Mouse (Mus musculus) monocyte, adult 2 months (primary cell): ENCODE results near the gene Cd59a.

Experiments
- DNase-seq, 2 experiments: peaks; one replicate each; pipeline ENCODE4 v3.0.0; 2022; ENCODE audit warnings: low spot score in 2 of 2, low read depth in 1 of 2

Gene Cd59a

DNA sequence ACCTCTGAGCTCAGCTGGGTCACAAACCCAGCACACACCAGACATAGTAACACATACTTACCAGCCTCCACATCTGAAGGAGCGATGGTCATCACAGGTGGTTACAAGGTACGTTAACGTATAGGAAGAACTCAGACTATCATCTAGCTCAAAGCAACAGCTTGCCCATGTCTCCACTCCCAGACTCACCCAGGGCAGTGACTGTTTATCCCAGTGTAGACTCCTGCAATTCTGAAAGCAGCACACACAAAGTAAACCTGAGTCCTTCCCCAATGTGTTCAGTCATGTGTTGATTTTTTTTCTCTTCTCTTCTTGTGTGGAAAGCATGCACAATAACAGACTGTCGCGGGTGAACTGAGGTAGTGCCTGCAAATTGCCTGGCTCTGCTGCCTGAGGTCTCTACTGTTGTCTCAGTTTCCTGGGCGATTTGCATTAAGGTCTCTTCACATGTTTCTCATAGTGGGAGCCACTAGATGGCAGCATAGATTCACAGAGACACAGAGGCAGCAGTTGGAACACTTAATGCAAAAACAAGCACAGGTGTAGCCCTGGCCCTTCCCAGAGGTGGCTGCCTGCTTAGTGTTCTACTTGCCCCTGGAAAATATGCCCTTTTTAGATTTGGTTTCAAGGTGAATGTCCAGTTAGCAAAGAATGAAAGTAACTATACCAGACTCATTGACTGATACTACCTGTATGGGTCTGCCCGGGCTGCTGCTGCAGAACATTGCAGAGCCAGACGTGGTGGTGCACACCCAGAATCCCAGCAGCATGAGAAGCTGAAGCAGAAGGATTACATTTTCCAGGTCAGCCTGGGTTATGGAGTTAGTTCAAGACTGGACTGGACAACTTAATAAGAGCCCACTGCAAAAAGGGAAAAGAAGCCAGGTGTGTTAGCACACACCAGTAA, 38.8 kb downstream of the Cd59a start:
- DNase-seq, result no peak

DNA sequence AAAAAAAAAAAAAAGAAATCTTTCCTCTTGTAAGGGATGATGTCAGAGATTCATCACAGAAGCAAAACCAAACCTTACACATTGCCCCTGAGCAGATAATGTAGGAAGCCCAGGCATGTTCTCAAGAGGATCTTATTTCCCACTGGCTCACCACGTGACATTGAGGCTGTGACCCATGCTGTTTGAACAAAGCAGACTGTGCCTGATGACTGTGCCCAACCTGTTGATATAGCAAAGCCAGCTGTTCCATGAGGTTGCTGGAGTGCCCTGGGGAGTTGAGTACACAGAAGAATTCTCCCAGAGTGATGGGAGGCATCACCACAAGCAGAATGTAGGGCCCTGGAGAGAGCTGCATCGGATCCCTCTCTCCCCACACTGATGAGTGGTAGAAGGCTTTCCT, 40.3 kb downstream of the Cd59a start:
- no peak for DNase-seq

DNA sequence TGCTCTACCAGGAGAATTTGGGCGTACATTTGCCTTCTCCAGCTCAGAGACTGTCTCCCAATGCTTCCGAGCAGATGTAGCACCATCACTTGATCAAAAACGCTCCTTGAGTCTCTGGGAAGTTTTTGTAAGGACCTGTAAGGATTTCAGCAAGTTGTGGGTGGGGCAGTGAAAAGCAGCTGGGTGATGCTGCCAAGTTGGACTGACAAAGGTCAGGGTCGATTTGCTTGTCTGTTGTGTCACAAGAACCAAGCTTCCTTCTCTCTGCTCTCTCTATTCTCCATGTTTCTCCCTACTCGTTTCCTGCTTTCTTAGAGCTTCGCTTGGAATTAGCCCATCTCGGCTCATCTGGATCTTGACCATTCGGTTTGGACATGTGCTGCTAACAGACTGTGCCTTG, 46.5 kb downstream of the Cd59a start:
- no peak for DNase-seq

DNA sequence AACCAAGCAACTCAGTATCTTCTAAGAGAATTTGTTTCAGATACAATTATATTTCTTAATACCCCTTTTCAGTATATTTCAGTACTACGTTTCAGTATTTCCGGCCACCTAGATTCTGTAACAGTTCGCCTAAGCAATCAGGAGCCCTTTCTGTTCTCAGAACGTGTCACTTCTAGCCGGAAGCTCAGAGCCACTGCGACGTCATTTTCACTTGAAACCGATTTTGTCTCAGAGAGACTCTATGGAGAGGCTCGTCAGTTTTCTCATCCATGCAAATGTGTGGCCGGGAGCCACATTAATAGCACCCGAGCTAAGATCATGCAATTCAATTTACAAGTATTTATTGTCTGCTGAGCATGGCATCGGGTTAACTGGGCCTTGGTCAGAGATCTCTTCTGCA, 48.4 kb downstream of the Cd59a start:
- DNase-seq, result no peak

DNA sequence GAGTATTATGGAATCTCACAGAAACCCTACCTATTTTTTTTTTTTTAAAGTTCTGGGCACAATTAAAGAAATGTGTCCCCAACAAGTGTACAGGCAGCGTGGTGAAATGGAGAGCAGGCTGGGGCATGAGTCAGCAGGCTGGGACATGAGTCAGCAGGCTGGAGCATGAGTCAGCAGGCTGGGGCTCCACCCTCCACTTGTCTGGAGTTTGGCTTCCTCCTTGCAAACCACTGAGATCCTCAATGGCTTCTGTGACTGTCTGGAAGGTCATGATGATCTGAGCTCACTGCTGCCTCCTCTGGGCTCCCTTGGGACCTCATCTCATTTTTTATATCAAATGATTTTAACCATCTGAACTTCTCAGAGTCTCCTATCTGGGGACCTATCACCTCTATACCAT, 50.4 kb downstream of the Cd59a start:
- DNase-seq, result no peak

DNA sequence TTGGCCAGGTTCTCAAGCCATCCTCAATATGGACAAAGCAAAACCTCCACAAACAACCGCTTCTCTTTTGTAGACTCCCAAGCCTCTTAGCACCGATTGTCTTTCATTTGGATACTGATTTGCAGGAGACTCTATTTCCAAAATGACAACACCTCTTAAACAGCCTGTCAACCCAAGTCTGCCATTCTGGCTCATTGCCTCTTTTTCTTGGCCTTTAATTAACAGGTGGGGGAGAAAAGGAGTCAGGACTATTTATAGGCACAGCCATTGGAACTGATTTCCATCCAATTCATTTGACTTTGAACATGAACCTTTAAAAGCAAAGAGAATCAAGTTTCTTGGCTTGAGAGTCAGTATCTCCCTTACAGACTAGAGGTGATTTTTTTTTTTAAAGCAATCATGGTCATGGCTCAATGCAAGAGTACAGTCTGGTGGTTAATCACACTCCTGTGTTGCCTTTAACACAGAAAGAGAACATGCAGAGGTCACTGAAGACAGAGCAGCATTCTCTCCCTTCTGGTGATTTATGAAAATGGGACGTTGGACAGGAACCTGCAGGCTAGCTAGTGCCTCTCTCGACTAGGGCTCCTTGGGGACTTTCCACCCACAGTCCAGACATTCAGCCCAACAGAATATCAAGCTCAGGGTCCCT, 52.4 kb downstream of the Cd59a start:
- no peak for DNase-seq

DNA sequence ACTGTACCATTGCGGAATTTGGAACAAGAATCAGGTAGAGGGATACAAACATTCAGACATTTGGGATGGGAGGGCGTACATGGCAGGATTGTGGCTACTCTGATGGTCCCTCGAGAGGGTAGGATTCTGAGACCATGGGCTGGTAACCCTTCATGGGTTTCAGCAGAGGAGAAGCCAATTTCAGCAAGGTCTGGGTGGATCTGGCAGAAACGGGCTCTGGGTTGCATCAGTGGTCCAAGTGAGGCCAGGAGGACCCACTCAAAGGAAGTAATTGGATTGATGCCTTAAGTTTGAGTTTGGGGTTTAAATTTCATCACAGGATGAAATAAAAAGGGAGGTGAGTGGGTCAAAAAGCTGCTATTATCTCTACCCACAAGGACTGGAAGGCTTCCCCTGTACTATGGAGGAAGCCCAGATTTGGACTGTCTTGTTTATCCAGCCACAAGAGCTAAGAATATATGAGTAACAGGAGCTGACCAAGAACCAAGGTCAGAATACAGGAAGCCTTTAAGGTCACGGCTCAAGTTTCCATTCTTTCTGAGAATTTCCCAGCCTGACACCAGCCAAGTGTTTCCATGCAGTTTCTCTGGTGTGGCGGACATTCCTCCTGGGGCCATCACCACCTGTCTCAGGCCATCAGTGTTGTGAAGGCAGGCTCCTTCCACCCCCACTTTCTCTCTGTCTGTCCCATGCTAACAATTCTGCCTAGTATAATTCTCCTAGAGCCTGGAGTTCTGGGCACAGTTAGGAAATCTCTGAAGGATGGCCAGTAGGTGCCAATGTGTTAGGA, 55.2 kb downstream of the Cd59a start:
- DNase-seq, result no peak

DNA sequence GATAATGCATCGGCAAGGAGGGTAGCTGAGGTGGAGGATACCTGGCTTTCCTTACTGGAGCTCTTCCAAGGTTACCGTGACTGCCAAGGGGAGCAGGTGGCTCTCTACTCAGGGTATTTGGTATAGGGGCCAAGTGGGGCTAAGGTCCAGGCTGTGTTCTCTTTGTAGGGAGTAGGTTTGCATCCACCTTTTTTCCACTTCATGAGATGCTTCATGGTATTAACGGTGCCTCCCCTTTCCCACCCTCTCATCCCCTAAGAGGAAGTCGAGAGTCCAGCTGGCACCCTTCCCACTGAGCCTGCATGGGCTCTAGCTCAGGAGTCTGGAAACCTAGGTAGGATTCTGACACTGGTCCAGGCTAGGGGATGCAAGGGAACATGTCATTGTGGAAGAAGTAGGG, 57.7 kb downstream of the Cd59a start:
- DNase-seq, result no peak

DNA sequence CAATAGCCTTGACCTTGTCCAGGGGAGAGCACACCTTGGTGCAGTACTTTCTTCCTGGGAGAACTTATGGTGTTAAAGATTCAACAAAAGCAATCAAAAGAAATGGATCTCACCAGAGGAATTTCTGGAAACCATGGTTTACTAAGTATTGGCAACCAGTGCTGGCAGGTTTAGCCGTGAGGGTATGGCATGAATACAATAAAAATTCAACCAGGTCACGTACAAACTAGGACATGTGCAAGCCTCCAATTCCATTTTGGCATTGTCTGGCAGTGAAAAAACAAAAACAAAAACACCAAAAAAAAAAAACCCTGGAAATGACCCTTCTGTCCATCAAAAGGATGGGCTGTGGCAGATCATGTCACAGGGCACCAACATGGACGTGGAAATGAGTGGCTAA, 58.3 kb downstream of the Cd59a start:
- DNase-seq, result no peak

DNA sequence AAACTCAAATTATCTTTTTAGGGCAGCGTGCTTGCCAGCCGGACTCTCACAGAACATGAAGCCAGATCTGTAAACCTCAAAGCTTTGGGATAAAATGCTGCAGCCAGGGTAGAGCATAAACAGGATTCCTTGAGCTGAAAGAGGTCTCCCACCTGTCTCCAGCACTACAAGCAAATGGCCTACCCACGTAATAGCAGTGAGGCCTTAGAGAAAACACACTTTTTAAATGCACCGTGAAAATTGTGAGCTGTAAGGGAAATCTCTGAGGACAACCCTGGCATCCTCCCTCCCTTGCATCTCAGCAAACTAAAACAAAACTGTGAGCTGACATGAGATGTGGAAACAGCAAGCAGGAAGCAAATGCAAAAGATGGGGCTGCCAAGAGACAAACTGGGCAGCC, 62.2 kb downstream of the Cd59a start:
- DNase-seq, result no peak

DNA sequence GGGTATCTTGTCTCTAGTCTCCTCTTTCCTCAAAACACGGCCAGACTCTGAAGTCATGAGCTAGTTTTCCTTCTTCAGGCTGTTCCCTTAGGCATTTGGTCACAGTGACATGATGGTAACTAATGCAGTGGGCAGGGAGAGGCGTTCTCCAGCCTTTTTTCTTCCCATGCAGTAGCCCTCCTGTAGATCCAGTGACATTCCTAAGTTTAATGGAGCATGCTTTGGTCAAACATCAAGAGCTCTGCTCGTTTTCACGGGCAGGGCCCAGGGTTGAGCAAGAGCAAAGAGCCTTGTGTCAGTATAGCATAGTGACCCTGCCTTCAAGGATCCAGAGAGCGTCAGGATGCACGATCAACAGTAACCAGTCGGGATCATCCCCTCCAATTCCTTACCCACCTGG, 67.8 kb downstream of the Cd59a start:
- DNase-seq, result no peak

DNA sequence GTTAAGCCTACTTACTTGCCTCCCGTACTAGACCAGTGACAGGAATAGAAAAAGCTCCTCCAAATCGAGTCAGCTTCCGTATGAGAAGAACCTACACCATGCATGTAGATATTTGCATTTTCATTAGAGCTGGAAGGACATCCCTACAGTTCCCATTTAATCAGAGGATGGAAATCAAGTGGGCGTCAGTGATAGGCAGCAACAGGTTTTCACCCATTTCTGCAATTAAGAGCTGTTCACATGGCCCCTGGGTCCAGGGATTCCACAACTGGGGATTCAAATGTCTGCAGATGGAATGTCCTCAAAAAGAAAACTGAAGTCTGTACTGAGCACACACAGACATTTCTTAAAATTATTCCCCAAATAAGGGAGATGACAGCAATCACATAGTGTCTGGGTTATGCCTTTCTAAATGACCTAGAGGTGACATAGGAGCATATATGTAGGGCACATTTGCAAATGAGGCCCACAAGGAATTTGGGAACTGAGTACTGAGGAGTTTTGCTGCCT, 68.4 kb downstream of the Cd59a start:
- no peak for DNase-seq
